Mouse (Mus musculus) brain, embryonic 14.5 days (tissue): Measurements from ENCODE around the gene Cep135.

Source experiments
- CTCF ChIP-seq: fragments of 200-500 bp; IDR thresholded peaks from 2 replicates; pipeline ENCODE4 v1.5.1; 2012; ENCODE audit warnings: inconsistent platforms, mild to moderate bottlenecking, moderate library complexity, borderline replicate concordance; ENCODE audit not compliant: insufficient read depth, insufficient read length; ENCODE audit errors: extremely low read depth
- POLR2A ChIP-seq: fragments of 200-500 bp; IDR thresholded peaks from 2 replicates; pipeline ENCODE4 v1.6.1; 2012; ENCODE audit warnings: mild to moderate bottlenecking, inconsistent platforms, borderline replicate concordance; ENCODE audit not compliant: poor library complexity, insufficient read depth, insufficient read length, severe bottlenecking; ENCODE audit errors: extremely low read depth

GRCm38 (mm10) chr5:76651151-76651725 is 62.7 kb downstream of the Cep135 start:
- TF ChIP-seq POLR2A (no peak), CTCF (no peak)
